Mouse (Mus musculus) neural tube, embryonic 14.5 days (tissue): ENCODE measurements around the gene Mxi1. TPM values are rescaled to one million over a fixed set of nuclear protein-coding genes. Genes with fewer than 3 reads are reported as not detected.

Source experiments
- ATAC-seq: fragments of 200-750 bp; cut with Nextera tagmentation; 2 replicates; pipeline ENCODE4 v1.8.0; 2017; ENCODE audit warnings: low read depth, mild to moderate bottlenecking, moderate TSS enrichment, moderate library complexity
- H3K27ac ChIP-seq: fragments of 300-500 bp; sonication (generic); 2 replicates; pipeline ENCODE4 v1.5.1; 2014; ENCODE audit warnings: low read depth, mild to moderate bottlenecking, control low read depth, low read length, moderate library complexity, mixed read lengths
- H3K27me3 ChIP-seq: fragments of 300-500 bp; sonication (generic); 2 replicates; pipeline ENCODE4 v1.6.1; 2014; ENCODE audit warnings: low read length; ENCODE audit not compliant: control insufficient read depth, insufficient read depth
- H3K36me3 ChIP-seq: fragments of 300-500 bp; sonication (generic); 2 replicates; pipeline ENCODE4 v1.6.1; 2014; ENCODE audit warnings: low read length, mixed read lengths; ENCODE audit not compliant: control insufficient read depth, insufficient read depth
- H3K4me1 ChIP-seq: fragments of 300-500 bp; sonication (generic); 2 replicates; pipeline ENCODE4 v1.6.1; 2014; ENCODE audit warnings: low read length; ENCODE audit not compliant: control insufficient read depth, insufficient read depth
- H3K4me2 ChIP-seq: fragments of 300-500 bp; sonication (generic); 2 replicates; pipeline ENCODE4 v1.6.1; 2014; ENCODE audit warnings: mild to moderate bottlenecking, low read depth, low read length, control low read depth
- H3K4me3 ChIP-seq: fragments of 300-500 bp; sonication (generic); 2 replicates; pipeline ENCODE4 v1.5.1; 2014; ENCODE audit warnings: low read depth, low read length, control low read depth, mixed read lengths
- H3K9ac ChIP-seq: fragments of 300-500 bp; sonication (generic); replicated peaks from 2 replicates; pipeline ENCODE4 v1.6.1; 2014; ENCODE audit warnings: low read depth, mild to moderate bottlenecking, control low read depth, low read length, mixed read lengths
- H3K9me3 ChIP-seq: fragments of 300-500 bp; sonication (generic); 2 replicates; pipeline ENCODE4 v1.6.1; 2016; ENCODE audit warnings: low read length; ENCODE audit not compliant: control insufficient read depth
- WGBS: fragments of 180-500 bp; shearing (Covaris S2); extraction: QIAGEN DNeasy Blood & Tissue Kit; methylation state at CpG from one replicate; pipeline ENCODE4 v1.1.7; 2014; 5-methylcytosine and 5-hydroxymethylcytosine counted together
- polyA plus RNA-seq: library from polyadenylated mRNA; unstranded; fragments of >200 nt; fragmentation: Nextera tagmentation; extraction: Ambion mirVana; gene quantifications from 2 replicates; pipeline ENCODE4 v1.2.1, GENCODE M21; 2014

The Mxi1 gene
- polyA plus RNA-seq, 1 experiment from 2014 or later = 41.8 TPM

DNA sequence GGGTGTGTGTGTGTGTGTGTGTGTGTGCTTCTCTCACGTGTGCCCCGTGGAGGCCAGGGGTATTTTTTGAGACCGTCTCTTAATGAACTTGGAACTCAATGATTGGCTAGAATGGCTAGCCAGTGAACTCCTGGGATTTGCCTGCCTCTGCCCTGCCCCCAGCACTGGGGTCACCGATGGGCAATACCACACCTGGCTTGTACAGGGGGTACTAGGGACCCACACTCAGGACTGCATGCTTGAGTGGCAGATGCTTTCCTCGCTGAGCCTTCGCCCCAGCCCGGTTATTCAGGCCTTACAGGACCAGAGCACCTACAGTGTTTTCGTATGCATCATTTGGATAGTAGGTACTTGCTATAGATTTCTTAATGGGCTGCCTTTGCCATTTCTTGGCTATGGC, 5.8 kb downstream of the Mxi1 start:
- Histone ChIP-seq H3K27ac (no peak overlapping the region), H3K4me1 (peaks cover 13% of the 10 kb centered on the region; the same call in 1 of the 2 replicates), H3K4me2 (no peak overlapping the region), H3K27me3 (no peaks in the 10 kb centered on the region), H3K9me3 (no peaks in the 10 kb centered on the region), H3K36me3 (no peaks in the 10 kb centered on the region), H3K9ac (no peak overlapping the region), H3K4me3 (no peak overlapping the region)
- WGBS = 85% methylated on average over 8 of the region's 8 CpGs
- ATAC-seq = no peak

DNA sequence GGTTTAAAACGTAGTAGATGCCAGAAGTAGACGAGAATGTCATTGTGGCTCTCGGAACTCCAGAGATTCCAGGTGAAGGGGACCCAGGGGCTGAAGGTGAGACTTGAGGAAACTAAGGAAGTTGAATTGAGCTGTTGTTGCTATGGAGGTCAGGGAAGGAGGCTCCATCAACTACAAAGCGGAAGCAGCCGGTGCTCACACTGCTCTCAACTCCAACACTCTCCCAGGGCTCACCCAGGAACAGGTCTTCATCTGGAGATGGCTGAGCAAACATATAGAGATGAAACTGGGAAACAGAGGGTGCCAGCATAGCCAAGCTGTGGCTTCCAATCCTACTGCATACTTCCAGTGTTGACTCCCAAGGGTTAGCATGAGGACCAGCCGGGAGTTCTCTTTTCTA, 6.6 kb downstream of the Mxi1 start:
- Histone ChIP-seq H3K9ac (no peak overlapping the region), H3K4me3 (no peak overlapping the region), H3K27ac (no peak overlapping the region), H3K4me1 (peaks cover 13% of the 10 kb centered on the region; the same call in 1 of the 2 replicates), H3K36me3 (no peaks in the 10 kb centered on the region), H3K27me3 (no peaks in the 10 kb centered on the region), H3K4me2 (no peak overlapping the region), H3K9me3 (no peaks in the 10 kb centered on the region)
- WGBS = 89% methylated on average over 6 of the region's 6 CpGs
- ATAC-seq = no peak

DNA sequence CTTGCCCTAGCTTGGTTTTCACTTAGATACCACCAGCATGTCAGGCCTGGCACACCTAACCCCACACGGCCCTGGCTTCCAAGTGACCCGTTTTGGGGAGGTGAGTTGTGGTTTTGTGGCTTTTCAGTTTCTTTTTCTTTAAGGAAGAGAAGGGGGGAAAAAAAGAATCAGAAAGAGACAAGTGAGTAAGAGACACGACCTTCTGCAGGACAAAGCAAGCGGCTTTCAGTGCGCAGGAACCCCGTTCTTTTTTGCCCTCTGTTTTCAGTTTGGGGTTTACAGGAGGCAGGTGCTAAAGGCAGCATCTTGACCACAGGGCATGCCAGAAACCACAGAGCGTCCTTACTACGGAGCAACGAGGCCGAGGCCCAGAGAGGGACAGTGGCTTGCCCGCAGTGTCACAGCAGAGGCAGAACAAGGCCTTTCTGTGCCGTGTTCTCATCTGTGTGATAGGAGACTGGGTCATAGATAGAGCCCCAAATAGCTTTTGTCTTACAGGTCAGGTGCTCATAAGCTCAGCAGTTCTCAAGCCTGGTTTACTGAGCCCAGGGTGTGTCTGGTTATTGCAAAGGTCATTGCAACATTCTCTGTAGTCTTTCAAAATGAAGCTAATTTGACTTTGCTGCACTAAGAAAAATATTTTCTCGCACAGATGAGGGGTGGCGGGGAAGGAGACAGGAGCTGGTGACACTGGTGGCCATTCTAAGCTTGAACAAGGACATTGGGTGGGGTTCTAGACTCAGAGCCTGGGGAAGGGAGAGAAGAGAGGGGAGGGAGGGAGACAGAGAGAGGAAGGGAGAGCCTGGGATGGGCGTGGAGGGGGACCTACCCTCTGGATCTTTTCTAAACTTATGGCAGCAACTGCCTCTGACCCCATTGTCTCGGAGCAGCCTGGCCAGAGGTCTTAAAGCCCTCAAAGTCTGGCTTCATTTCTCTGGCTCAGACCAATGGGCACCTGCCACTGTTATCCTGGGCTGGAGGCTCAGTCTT, 8.1 kb downstream of the Mxi1 start:
- peaks cover 13% of the 10 kb centered on the region; the same call in 1 of the 2 replicates for H3K4me1 ChIP-seq
- H3K9ac ChIP-seq = no peak overlapping the region
- ATAC-seq = no peak
- 84% methylated on average over 16 of the region's 16 CpGs for WGBS
- no peaks in the 10 kb centered on the region for H3K36me3 ChIP-seq
- H3K27me3 ChIP-seq = no peaks in the 10 kb centered on the region
- H3K9me3 ChIP-seq = no peaks in the 10 kb centered on the region
- no peak overlapping the region for H3K27ac ChIP-seq
- no peak overlapping the region for H3K4me2 ChIP-seq
- no peak overlapping the region for H3K4me3 ChIP-seq

GRCm38 (mm10) chr19:53320264-53321110, 10.2 kb downstream of the Mxi1 start:
- H3K4me1 ChIP-seq = peaks cover 8% of the 10 kb centered on the region
- ATAC-seq = no peak
- no peak overlapping the region for H3K4me2 ChIP-seq
- no peaks in the 10 kb centered on the region for H3K27me3 ChIP-seq
- H3K9ac ChIP-seq = no peak overlapping the region
- no peaks in the 10 kb centered on the region for H3K36me3 ChIP-seq
- H3K27ac ChIP-seq = no peak overlapping the region
- no peak overlapping the region for H3K4me3 ChIP-seq
- 66% methylated on average over 9 of the region's 9 CpGs for WGBS
- H3K9me3 ChIP-seq = no peaks in the 10 kb centered on the region

DNA sequence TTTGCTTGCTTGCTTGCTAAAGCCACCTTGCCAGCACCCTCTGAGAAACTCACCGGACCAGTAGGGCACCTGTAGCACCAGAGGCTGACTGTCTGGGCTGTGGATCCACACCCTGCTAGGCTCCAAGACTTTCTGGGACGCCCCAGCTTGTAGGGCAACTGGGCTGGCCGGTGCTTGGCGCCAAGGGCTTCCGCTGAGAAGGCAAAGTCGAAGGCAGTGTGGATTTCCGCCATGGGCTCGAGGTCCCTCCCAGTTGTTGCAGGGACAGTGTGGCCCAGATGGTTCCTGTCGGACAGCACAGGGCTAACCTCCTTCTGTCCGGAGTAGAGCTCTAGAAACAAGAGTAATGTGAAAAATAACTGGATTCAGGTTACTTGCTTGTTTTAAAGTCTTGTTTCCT, 11.0 kb downstream of the Mxi1 start:
- Histone ChIP-seq H3K36me3 (no peaks in the 10 kb centered on the region), H3K4me2 (no peak overlapping the region), H3K9me3 (no peaks in the 10 kb centered on the region), H3K27me3 (no peaks in the 10 kb centered on the region), H3K27ac (no peak overlapping the region), H3K4me3 (no peak overlapping the region), H3K4me1 (peaks cover 12% of the 10 kb centered on the region), H3K9ac (no peak overlapping the region)
- 82% methylated on average over 10 of the region's 10 CpGs for WGBS
- ATAC-seq = no peak

GRCm38 (mm10) chr19:53322438-53323048, 12.2 kb downstream of the Mxi1 start:
- 92% methylated on average over 12 of the region's 12 CpGs for WGBS
- ATAC-seq = no peak
- no peak overlapping the region for H3K4me3 ChIP-seq
- no peak overlapping the region for H3K27ac ChIP-seq
- peaks cover 12% of the 10 kb centered on the region for H3K4me1 ChIP-seq
- H3K9me3 ChIP-seq = no peaks in the 10 kb centered on the region
- no peaks in the 10 kb centered on the region for H3K27me3 ChIP-seq
- no peak overlapping the region for H3K4me2 ChIP-seq
- H3K36me3 ChIP-seq = no peaks in the 10 kb centered on the region
- no peak overlapping the region for H3K9ac ChIP-seq

DNA sequence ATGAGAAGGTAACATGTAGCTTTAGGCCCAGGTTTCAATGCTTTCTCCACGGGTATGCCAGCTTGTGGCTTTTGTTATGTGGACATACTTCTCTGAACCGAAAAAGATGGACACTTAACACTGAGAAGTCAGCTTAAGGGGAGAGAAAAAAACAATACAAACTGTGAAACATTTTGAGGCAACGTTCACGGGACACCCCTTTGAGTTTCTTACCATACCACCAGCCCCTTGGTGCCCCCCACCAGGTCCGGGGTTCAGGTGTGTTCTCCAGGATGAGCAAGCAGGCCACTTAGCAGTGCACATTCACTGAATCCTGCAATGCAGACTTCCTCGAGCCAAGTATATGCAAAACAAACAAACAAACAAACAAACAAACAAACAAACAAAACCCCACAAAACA, 14.5 kb downstream of the Mxi1 start:
- Histone ChIP-seq H3K27ac (no peak overlapping the region), H3K4me3 (no peak overlapping the region), H3K36me3 (no peaks in the 10 kb centered on the region), H3K4me2 (no peak overlapping the region; the same call in 1 of the 2 replicates), H3K9me3 (no peaks in the 10 kb centered on the region), H3K27me3 (no peaks in the 10 kb centered on the region), H3K4me1 (peaks cover 12% of the 10 kb centered on the region), H3K9ac (no peak overlapping the region)
- WGBS = 56% methylated on average over 6 of the region's 6 CpGs
- no peak for ATAC-seq

GRCm38 (mm10) chr19:53325578-53326295, 15.4 kb downstream of the Mxi1 start:
- H3K4me2 ChIP-seq = peak overlapping the region; percentile 43
- ATAC-seq = no peak; the same call in 1 of the 2 replicates
- no peaks in the 10 kb centered on the region for H3K27me3 ChIP-seq
- no peak overlapping the region for H3K9ac ChIP-seq
- H3K36me3 ChIP-seq = no peaks in the 10 kb centered on the region
- no peak overlapping the region for H3K27ac ChIP-seq
- no peaks in the 10 kb centered on the region for H3K9me3 ChIP-seq
- peaks cover 17% of the 10 kb centered on the region for H3K4me1 ChIP-seq
- 13% methylated on average over 27 of the region's 27 CpGs for WGBS
- no peak overlapping the region for H3K4me3 ChIP-seq
